Mouse (Mus musculus): ENCODE results near the gene Osbp. TPM values are rescaled to one million over a fixed set of nuclear protein-coding genes. Genes with fewer than 3 reads are reported as not detected.
A peak's percentile ranks its signal among the peaks of the same experiment; 100 is the strongest.
"Not testable (repeated sequence)": the region's sequence is repeated elsewhere in the genome, so short reads cannot be mapped to it uniquely, and the experiment has no call there.

The Osbp gene
- 10.8 and 11.4 TPM in 2 replicates for polyA plus RNA-seq (2014; fragmentation: Nextera tagmentation; extraction: Ambion mirVana)

GRCm38 (mm10) chr19:11965023-11965942, at the start of gene Osbp:
Osbp (plus strand) TSS chr19:11965941.
- peak; percentile 95 for ATAC-seq (ENCODE audit: insufficient number of reproducible peaks, insufficient read depth, low FRiP score, low read depth)
- WGBS = under 1% methylated on average over 37 of the region's 59 CpGs
- H3K27me3 ChIP-seq (ENCODE audit: control insufficient read depth, insufficient read depth, low read length) = no peaks in the 10 kb centered on the region

GRCm38 (mm10) chr19:11922068-11922467, 43.7 kb upstream of the Osbp start:
- Histone ChIP-seq H3K4me2 (ENCODE audit: low read length) (no peak overlapping the region), H3K9ac (ENCODE audit: low read length) (no peak overlapping the region), H3K4me1 (ENCODE audit: control insufficient read depth in 2 of 2, insufficient read depth in 2 of 2, low read length in 2 of 2) (no peaks in the 10 kb centered on the region), H3K36me3 (ENCODE audit: control insufficient read depth, insufficient read depth, low read length) (peaks cover 91% of the 10 kb centered on the region), H3K27ac (replicated peaks in 1 of 2; ENCODE audit: control insufficient read depth in 1 of 2, insufficient read depth in 1 of 2, low read depth in 2 of 2, low read length in 2 of 2) (no peak overlapping the region), H3K9me3 (ENCODE audit: control insufficient read depth, low read length) (no peaks in the 10 kb centered on the region), H3K4me3 (ENCODE audit: control insufficient read depth in 1 of 2, insufficient read depth in 1 of 2, low read depth in 1 of 2, low read length in 2 of 2) (no peak overlapping the region), H3K27me3 (ENCODE audit: control insufficient read depth, insufficient read depth, low read length) (no peaks in the 10 kb centered on the region)
- WGBS = 96% methylated on average over 1 of the region's 1 CpGs
- no peak for ATAC-seq (ENCODE audit: insufficient number of reproducible peaks, insufficient read depth, low FRiP score, low read depth)

More at GRCm38 (mm10) chr19:11965023-11965942, at the start of gene Osbp:
- Histone ChIP-seq H3K4me2 (ENCODE audit: low read length) (peak within 1 kb of the TSS; percentile 84), H3K4me3 (ENCODE audit: control insufficient read depth in 1 of 2, insufficient read depth in 1 of 2, low read depth in 1 of 2, low read length in 2 of 2) (peak within 1 kb of the TSS; percentile 77 to 88), H3K9ac (ENCODE audit: low read length) (peak within 1 kb of the TSS; percentile 98), H3K36me3 (ENCODE audit: control insufficient read depth, insufficient read depth, low read length) (peaks cover 8% of the 10 kb centered on the region; the same call in 1 of the 2 replicates), H3K27ac (replicated peaks in 1 of 2; ENCODE audit: control insufficient read depth in 1 of 2, insufficient read depth in 1 of 2, low read depth in 2 of 2, low read length in 2 of 2) (peak within 1 kb of the TSS; percentile 65 to 90), H3K4me1 (ENCODE audit: control insufficient read depth in 2 of 2, insufficient read depth in 2 of 2, low read length in 2 of 2) (peaks cover 11 to 32% of the 10 kb centered on the region in 2 experiments), H3K9me3 (ENCODE audit: control insufficient read depth, low read length) (no peaks in the 10 kb centered on the region; the same call in 1 of the 2 replicates)

GRCm38 (mm10) chr19:11922515-11922914, 43.2 kb upstream of the Osbp start:
- not testable (repeated sequence) for H3K4me3 ChIP-seq (ENCODE audit: control insufficient read depth in 1 of 2, insufficient read depth in 1 of 2, low read depth in 1 of 2, low read length in 2 of 2); H3K27me3 ChIP-seq (ENCODE audit: control insufficient read depth, insufficient read depth, low read length); H3K27ac ChIP-seq (replicated peaks in 1 of 2; ENCODE audit: control insufficient read depth in 1 of 2, insufficient read depth in 1 of 2, low read depth in 2 of 2, low read length in 2 of 2); H3K9me3 ChIP-seq (ENCODE audit: control insufficient read depth, low read length); H3K4me1 ChIP-seq (ENCODE audit: control insufficient read depth in 2 of 2, insufficient read depth in 2 of 2, low read length in 2 of 2); ATAC-seq (ENCODE audit: insufficient number of reproducible peaks, insufficient read depth, low FRiP score, low read depth); H3K4me2 ChIP-seq (ENCODE audit: low read length); H3K9ac ChIP-seq (ENCODE audit: low read length)
- peaks cover 91% of the 10 kb centered on the region for H3K36me3 ChIP-seq (ENCODE audit: control insufficient read depth, insufficient read depth, low read length)
- WGBS = 92% methylated on average over 2 of the region's 2 CpGs

- Histone ChIP-seq H3K4me2 (ENCODE audit: low read length) (no peak overlapping the region), H3K9me3 (ENCODE audit: control insufficient read depth, low read length) (no peaks in the 10 kb centered on the region), H3K4me1 (ENCODE audit: control insufficient read depth in 2 of 2, insufficient read depth in 2 of 2, low read length in 2 of 2) (no peaks in the 10 kb centered on the region), H3K36me3 (ENCODE audit: control insufficient read depth, insufficient read depth, low read length) (peaks cover 100% of the 10 kb centered on the region), H3K27me3 (ENCODE audit: control insufficient read depth, insufficient read depth, low read length) (no peaks in the 10 kb centered on the region), H3K27ac (replicated peaks in 1 of 2; ENCODE audit: control insufficient read depth in 1 of 2, insufficient read depth in 1 of 2, low read depth in 2 of 2, low read length in 2 of 2) (no peak overlapping the region), H3K9ac (ENCODE audit: low read length) (no peak overlapping the region), H3K4me3 (ENCODE audit: control insufficient read depth in 1 of 2, insufficient read depth in 1 of 2, low read depth in 1 of 2, low read length in 2 of 2) (no peak overlapping the region)
- 86% methylated on average over 2 of the region's 2 CpGs for WGBS
- ATAC-seq (ENCODE audit: insufficient number of reproducible peaks, insufficient read depth, low FRiP score, low read depth) = no peak
These were observed 39.4 kb upstream of the Osbp start for GRCm38 (mm10) chr19:11926380-11926779.

GRCm38 (mm10) chr19:11928025-11928748, 37.6 kb upstream of the Osbp start:
- ATAC-seq (ENCODE audit: insufficient number of reproducible peaks, insufficient read depth, low FRiP score, low read depth) = no peak
- H3K4me3 ChIP-seq (ENCODE audit: control insufficient read depth in 1 of 2, insufficient read depth in 1 of 2, low read depth in 1 of 2, low read length in 2 of 2) = no peak overlapping the region
- H3K9ac ChIP-seq (ENCODE audit: low read length) = no peak overlapping the region
- H3K27me3 ChIP-seq (ENCODE audit: control insufficient read depth, insufficient read depth, low read length) = no peaks in the 10 kb centered on the region
- WGBS = 84% methylated on average over 4 of the region's 4 CpGs
- H3K36me3 ChIP-seq (ENCODE audit: control insufficient read depth, insufficient read depth, low read length) = peaks cover 100% of the 10 kb centered on the region
- H3K4me2 ChIP-seq (ENCODE audit: low read length) = no peak overlapping the region
- H3K9me3 ChIP-seq (ENCODE audit: control insufficient read depth, low read length) = no peaks in the 10 kb centered on the region
- no peak overlapping the region for H3K27ac ChIP-seq (replicated peaks in 1 of 2; ENCODE audit: control insufficient read depth in 1 of 2, insufficient read depth in 1 of 2, low read depth in 2 of 2, low read length in 2 of 2)
- H3K4me1 ChIP-seq (ENCODE audit: control insufficient read depth in 2 of 2, insufficient read depth in 2 of 2, low read length in 2 of 2) = no peaks in the 10 kb centered on the region

GRCm38 (mm10) chr19:11946460-11946859, 19.3 kb upstream of the Osbp start:
- 93% methylated on average over 9 of the region's 9 CpGs for WGBS
- not testable (repeated sequence) for H3K27ac ChIP-seq (replicated peaks in 1 of 2; ENCODE audit: control insufficient read depth in 1 of 2, insufficient read depth in 1 of 2, low read depth in 2 of 2, low read length in 2 of 2); H3K4me3 ChIP-seq (ENCODE audit: control insufficient read depth in 1 of 2, insufficient read depth in 1 of 2, low read depth in 1 of 2, low read length in 2 of 2); H3K4me1 ChIP-seq (ENCODE audit: control insufficient read depth in 2 of 2, insufficient read depth in 2 of 2, low read length in 2 of 2); H3K4me2 ChIP-seq (ENCODE audit: low read length); H3K9ac ChIP-seq (ENCODE audit: low read length); H3K9me3 ChIP-seq (ENCODE audit: control insufficient read depth, low read length); ATAC-seq (ENCODE audit: insufficient number of reproducible peaks, insufficient read depth, low FRiP score, low read depth); H3K27me3 ChIP-seq (ENCODE audit: control insufficient read depth, insufficient read depth, low read length)
- H3K36me3 ChIP-seq (ENCODE audit: control insufficient read depth, insufficient read depth, low read length) = peaks cover 43% of the 10 kb centered on the region

- no peak for ATAC-seq (ENCODE audit: insufficient number of reproducible peaks, insufficient read depth, low FRiP score, low read depth)
- Histone ChIP-seq H3K27ac (replicated peaks in 1 of 2; ENCODE audit: control insufficient read depth in 1 of 2, insufficient read depth in 1 of 2, low read depth in 2 of 2, low read length in 2 of 2) (no peak overlapping the region), H3K36me3 (ENCODE audit: control insufficient read depth, insufficient read depth, low read length) (peaks cover 11% of the 10 kb centered on the region), H3K4me1 (ENCODE audit: control insufficient read depth in 2 of 2, insufficient read depth in 2 of 2, low read length in 2 of 2) (no peaks in the 10 kb centered on the region), H3K9me3 (ENCODE audit: control insufficient read depth, low read length) (no peaks in the 10 kb centered on the region), H3K27me3 (ENCODE audit: control insufficient read depth, insufficient read depth, low read length) (no peaks in the 10 kb centered on the region), H3K4me3 (ENCODE audit: control insufficient read depth in 1 of 2, insufficient read depth in 1 of 2, low read depth in 1 of 2, low read length in 2 of 2) (no peak overlapping the region), H3K9ac (ENCODE audit: low read length) (no peak overlapping the region), H3K4me2 (ENCODE audit: low read length) (no peak overlapping the region)
- WGBS = 54% methylated on average over 1 of the region's 1 CpGs
These were observed 15.9 kb upstream of the Osbp start for GRCm38 (mm10) chr19:11949878-11950277.
